Mouse (Mus musculus) brown adipose tissue, adult 24 weeks (tissue): Measurements from ENCODE around the gene Jun. TPM values are rescaled to one million over a fixed set of nuclear protein-coding genes. Genes with fewer than 3 reads are reported as not detected.

ENCODE experiments used
- H3K27ac ChIP-seq: fragments of 200-500 bp; replicated peaks from 2 replicates; pipeline ENCODE4 v1.5.1; 2012; ENCODE audit warnings: low read depth, mild to moderate bottlenecking, low read length
- H3K4me1 ChIP-seq: fragments of 200-500 bp; 2 replicates; pipeline ENCODE4 v1.6.1; 2012; ENCODE audit warnings: low read length, mixed read lengths; ENCODE audit not compliant: control insufficient read depth, insufficient read depth, insufficient read length
- H3K4me3 ChIP-seq: fragments of 200-500 bp; 2 replicates; pipeline ENCODE4 v1.5.1; 2012; ENCODE audit warnings: low read depth, mild to moderate bottlenecking, low read length, moderate library complexity; ENCODE audit not compliant: insufficient read depth
- polyA plus RNA-seq: library from polyadenylated mRNA; stranded (reverse); fragments of >200 nt; gene quantifications from 2 replicates; pipeline ENCODE4 v1.2.4, GENCODE M21; 2012; ENCODE audit not compliant: missing spikeins, insufficient read depth, insufficient read length

Gene Jun
- polyA plus RNA-seq, 1 experiment = 91.2 TPM

DNA sequence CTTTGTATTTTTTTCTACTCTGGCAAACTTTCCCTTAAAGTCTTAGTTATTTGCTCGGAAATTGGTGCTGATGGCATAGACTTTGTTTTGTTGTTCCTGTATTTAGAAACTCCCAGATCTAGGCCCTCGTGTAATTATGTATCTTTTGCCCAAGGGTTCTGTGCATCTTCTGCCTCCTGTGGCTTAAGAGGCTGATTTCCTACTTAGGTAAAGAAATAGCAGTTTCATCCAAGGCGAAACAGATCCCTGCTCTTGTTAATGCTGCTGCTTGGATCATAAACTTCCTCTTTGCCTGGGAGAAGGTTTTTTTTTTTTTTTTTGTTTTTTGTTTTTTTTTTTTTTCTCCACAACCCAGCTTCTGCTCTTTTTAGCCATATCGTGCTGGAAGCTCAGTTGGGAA, 2.3 kb upstream of the Jun start:
- 0 out of 2 replicates have a peak overlapping the region, but pooled peaks have one; percentile 3 for H3K27ac ChIP-seq
- peaks cover 6% of the 10 kb centered on the region; the same call in 1 of the 2 replicates for H3K4me1 ChIP-seq
- H3K4me3 ChIP-seq = no peak overlapping the region

DNA sequence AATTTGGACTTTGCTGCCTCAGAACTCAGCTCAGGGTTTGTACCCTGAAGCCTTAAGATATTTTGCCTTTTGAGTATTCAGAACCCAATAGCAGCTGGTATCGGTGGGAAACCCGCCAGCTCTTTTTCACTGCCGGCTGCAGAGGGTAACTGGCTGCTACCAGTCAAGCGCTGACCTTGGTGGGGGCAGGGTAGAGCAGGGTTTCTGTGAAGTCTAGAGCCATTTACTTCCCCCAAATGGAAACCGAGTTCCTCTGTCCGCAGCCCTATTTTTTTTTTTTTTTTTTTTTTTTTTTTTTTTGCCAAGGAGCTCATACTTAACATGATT, 1.7 kb upstream of the Jun start:
- Histone ChIP-seq H3K4me1 (peaks cover 6% of the 10 kb centered on the region; the same call in 1 of the 2 replicates), H3K27ac (peak overlapping the region; percentile 91), H3K4me3 (peak overlapping the region; percentile 76)

DNA sequence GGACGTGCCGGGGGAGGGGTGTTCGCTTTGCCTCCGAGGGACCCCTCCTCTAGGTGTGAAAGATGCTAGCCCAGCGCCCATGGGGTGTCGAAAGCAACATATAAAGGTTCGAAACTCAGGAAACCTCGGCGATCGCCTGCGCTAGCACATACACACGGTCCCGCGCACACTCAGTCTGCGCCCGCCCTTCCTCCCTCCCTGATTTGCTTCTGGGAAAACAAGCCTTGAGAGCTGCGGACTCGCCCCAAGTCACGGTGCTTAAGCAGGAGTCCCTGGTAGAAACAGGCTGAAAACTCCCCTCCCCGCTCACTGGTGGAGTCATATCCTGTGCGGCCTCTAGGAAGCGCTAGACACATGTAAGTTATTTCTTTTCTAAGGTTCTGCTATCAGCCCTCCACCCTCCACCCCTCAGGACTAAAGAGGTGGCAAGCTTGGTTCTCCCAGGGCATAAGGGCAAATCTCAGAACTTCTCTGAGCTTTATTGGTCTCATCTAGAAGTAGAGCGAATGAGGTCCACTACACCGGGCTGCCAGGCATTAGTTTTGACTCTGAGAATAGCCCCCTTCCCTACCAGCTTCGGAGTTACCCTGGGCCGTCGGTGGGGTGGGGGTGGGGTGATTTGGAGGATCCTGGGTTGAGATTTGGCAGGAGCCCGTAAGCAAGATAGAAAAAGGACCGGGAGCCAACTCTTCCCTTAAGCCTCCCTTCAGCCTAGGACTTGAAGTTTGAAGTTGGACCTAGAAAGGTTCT, 1.2 kb upstream of the Jun start:
- Histone ChIP-seq H3K27ac (peak overlapping the region; percentile 99), H3K4me1 (peaks cover 6% of the 10 kb centered on the region; the same call in 1 of the 2 replicates), H3K4me3 (peak overlapping the region; percentile 76)

DNA sequence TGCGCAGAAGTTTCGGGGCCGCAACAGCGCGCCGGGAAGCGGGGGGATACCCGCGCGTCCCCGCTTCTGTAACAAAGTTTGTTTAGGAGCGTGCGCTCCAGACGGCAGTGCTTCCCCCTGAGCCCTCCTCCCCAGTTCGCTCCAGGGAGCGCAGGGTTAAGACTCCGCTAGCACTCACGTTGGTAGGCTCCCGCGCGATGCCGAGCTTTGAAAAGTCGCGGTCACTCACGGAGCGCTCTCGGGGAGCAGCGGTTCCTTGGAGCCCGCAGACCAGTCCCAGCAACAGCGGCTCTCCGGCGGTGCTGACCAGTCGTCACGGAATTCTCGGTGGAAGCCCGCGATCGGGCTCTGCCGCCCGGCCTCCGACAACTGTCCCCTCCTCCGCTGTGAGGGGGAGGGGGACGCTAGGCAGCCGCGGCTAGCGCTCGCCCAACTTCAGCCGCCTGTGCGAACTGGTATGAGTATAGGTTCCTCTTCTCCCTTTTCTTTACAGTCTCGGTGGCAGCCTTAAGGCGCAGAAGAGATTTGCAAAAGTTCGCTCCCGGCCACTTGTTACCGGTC, 631 bp downstream of the Jun start:
- H3K27ac ChIP-seq = peak overlapping the region; percentile 97
- peak overlapping the region; percentile 100 for H3K4me3 ChIP-seq
- H3K4me1 ChIP-seq = peaks cover 4% of the 10 kb centered on the region; the same call in 1 of the 2 replicates

DNA sequence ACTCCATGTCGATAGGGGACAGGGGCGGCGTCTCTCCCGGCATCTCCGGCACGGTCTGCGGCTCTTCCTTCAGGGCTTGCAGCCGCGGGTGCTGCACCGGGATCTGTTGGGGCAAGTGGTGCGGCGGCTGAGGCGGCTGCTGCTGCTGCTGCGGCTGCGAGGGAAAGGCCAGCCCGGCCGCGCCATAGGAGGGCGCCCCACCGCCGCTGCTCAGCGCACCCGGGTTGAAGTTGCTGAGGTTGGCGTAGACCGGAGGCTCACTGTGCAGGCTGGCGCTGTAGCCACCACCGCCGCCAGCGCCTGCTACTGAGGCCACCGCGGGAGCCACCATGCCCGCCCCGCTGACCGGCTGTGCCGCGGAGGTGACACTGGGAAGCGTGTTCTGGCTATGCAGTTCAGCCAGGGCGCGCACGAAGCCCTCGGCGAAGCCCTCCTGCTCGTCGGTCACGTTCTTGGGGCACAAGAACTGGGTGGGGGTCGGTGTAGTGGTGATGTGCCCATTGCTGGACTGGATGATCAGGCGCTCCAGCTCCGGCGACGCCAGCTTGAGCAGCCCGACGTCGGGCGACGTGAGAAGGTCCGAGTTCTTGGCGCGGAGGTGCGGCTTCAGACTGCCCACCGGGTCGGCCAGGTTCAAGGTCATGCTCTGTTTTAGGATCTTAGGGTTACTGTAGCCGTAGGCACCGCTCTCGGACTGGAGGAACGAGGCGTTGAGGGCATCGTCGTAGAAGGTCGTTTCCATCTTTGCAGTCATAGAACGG, 1.3 kb downstream of the Jun start:
- peak overlapping the region; percentile 97 for H3K27ac ChIP-seq
- peak overlapping the region; percentile 100 for H3K4me3 ChIP-seq
- peaks cover 4% of the 10 kb centered on the region; the same call in 1 of the 2 replicates for H3K4me1 ChIP-seq

DNA sequence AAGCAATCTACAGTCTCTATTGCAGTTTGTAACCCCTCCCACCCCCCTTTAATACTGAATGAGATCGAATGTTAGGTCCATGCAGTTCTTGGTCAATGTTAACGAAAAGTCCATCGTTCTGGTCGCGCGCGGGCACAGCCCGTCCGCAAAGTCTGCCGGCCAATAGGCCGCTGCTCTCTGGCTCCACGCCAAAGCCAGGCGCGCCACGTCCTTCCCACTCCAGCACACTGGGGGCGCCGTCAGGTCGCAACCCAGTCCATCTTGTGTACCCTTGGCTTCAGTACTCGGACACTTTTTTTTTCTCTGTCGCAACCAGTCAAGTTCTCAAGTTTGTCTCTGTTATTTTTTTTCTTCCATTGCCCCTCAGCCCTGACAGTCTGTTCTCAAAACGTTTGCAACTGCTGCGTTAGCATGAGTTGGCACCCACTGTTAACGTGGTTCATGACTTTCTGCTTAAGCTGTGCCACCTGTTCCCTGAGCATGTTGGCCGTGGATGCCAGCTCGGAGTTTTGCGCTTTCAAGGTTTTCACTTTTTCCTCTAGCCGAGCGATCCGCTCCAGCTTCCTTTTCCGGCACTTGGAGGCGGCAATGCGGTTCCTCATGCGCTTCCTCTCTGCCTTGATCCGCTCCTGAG, 2.0 kb downstream of the Jun start:
- Histone ChIP-seq H3K4me1 (no peaks in the 10 kb centered on the region; the same call in 1 of the 2 replicates), H3K27ac (peak overlapping the region; percentile 97), H3K4me3 (peak overlapping the region; percentile 100)

DNA sequence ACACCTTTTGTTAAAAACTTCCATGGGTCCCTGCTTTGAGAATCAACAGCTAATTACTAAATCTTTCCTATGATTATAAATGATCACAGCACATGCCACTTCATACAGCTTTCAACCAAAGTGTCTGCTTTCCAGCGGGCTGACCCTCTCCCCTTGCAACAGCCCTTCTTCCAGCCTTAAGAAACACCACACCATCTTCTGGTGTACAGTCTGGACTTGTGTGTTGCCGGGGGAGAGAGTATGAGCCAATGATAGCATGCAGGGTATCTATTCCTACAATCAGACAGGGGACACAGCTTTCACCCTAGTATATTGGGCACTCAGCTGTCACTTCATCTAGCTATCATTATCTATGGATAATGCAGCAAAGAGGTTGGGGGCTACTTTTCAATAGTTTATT, 2.9 kb downstream of the Jun start:
- H3K4me1 ChIP-seq = no peaks in the 10 kb centered on the region
- no peak overlapping the region for H3K27ac ChIP-seq
- H3K4me3 ChIP-seq = peak overlapping the region; percentile 57

DNA sequence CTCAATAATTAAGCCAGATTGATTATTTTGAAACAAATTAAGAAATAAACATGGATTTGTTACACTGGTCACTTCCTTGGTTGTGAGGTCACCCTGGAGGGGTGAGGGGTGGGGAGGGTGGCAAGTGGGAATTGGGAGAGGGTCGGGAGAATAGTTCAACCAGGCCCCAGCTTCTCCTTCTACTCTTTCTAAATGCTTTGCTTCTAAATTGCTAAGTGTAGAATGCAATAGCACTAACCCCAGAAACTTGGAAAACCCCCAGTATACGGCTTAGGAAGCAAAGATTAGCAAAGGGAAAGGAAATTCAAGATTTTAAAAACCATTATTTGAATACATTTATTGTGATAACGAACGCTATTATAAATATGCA, 3.3 kb downstream of the Jun start:
- H3K4me3 ChIP-seq = no peak overlapping the region; the same call in 1 of the 2 replicates

DNA sequence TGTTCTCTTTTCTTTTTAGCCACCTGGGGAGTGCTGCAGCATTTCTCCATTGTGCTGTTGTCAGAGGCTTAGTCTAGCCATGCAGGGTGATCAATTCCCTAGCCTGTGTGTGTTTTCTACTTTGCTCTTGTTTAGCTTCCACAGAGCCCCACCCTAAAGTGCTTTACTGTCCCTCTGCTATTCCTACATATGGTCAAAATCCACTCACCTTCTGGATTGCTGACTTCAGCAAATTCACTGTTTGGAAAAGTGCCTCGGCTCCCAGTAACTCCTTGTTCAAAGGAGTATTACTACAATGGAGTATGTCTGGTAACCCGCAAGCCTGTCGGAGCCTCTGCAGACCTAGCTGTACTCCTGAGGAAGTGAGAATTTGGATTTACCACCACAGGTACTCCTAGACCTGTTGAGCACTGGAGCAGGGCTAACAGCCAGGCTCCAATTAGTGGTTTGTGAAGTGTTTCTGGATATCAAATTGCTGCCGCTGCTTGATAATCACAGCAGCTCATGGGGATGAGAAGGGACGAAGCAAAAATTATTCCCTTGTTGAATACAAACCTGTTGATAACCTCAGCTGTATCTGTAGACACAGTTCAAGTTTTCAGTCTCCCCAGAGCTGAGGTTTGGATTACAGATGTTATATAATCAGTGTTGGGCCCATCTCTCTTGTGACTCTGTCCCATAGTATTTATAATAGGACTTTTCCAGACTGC, 3.8 kb downstream of the Jun start:
- no peak overlapping the region for H3K27ac ChIP-seq
- H3K4me3 ChIP-seq = 0 out of 2 replicates have a peak overlapping the region, but pooled peaks have one; percentile 7
- H3K4me1 ChIP-seq = no peaks in the 10 kb centered on the region

More for the DNA sequence above, 3.3 kb downstream of the Jun start:
- Histone ChIP-seq H3K4me1 (no peaks in the 10 kb centered on the region), H3K27ac (no peak overlapping the region)

DNA sequence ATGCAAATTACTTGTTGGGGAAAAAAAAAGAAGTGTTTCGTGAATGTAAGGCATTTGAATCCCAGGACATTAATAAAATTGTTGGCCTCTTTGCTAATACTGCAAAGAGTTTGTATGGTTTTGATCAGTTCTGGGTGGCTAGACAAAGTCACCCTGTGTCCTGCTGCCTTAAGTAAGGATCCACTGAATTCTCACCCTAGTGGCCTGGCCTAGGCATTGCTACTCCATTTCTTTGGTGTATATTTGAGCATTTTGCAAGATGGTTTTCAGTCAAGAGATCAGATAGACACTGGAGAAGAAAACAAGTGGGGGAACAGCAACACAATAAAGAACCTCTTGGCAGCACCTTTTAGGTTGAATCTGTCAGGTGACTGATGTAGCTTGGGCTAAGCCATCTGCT, 6.9 kb downstream of the Jun start:
- Histone ChIP-seq H3K27ac (no peak overlapping the region), H3K4me3 (no peak overlapping the region)

DNA sequence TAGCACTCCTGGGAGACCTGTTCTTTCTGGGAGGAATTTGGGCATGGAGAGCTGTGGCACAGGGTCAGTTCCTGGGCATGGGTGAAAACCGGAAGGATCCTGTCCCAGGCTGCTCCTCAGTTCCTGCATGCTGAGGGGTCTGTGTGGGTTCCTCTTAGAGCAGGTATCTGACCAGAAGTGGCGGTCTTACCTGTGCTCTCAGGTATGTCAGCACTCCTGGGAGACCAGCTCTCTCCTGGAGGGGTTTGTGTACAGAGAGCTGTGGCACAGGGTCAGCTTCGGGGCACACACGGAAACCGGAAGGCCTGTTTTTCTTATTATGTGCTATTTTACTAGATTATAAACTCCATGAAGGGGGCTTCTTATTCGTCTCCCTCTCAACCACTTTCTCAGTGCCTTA, 7.3 kb downstream of the Jun start:
- Histone ChIP-seq H3K4me3 (no peak overlapping the region), H3K4me1 (no peaks in the 10 kb centered on the region), H3K27ac (no peak overlapping the region)

More for the DNA sequence above, 6.9 kb downstream of the Jun start:
- H3K4me1 ChIP-seq = no peaks in the 10 kb centered on the region

DNA sequence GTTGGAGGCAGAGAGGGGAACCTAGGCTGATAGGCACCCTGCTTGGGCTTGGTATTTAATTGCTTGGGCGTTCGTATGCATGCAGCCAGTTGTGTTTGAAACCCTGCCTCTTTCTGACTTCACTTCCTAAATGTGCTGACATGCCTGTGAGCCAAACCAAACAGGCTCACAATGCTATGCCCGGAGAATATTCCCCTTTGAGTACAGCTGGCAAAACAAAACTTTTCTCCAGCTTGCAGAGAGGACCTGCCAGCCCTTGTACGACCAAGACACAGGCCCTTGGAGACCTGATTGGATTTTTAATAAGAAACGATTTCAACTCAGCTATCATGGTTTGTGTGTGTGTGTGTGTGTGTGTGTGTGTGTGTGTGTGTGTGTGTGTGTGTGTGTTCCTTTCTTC, 14.0 kb downstream of the Jun start:
- Histone ChIP-seq H3K4me1 (no peaks in the 10 kb centered on the region), H3K27ac (peak overlapping the region; percentile 30; the same call in 1 of the 2 replicates), H3K4me3 (no peak overlapping the region)

DNA sequence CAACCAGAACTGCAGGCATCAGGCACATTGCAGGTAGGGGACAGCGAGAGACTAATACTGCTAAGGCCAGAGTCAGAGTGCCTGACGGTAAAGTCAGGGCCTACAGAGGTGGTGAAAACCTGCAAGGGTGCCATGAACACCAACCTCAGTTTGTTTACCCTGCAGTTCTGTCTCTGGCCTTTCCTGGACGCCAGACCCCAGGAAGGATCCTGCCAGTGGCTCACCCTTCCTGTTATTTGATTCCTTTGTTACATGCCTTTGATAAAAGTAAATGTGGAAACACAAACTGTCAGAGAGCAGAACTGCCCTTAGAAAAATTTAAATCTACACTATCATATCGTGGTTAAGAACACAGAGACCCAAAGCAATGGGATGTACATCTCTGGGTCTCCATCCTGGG, 20.9 kb downstream of the Jun start:
- H3K27ac ChIP-seq = no peak overlapping the region
- no peak overlapping the region for H3K4me3 ChIP-seq
- H3K4me1 ChIP-seq = no peaks in the 10 kb centered on the region

DNA sequence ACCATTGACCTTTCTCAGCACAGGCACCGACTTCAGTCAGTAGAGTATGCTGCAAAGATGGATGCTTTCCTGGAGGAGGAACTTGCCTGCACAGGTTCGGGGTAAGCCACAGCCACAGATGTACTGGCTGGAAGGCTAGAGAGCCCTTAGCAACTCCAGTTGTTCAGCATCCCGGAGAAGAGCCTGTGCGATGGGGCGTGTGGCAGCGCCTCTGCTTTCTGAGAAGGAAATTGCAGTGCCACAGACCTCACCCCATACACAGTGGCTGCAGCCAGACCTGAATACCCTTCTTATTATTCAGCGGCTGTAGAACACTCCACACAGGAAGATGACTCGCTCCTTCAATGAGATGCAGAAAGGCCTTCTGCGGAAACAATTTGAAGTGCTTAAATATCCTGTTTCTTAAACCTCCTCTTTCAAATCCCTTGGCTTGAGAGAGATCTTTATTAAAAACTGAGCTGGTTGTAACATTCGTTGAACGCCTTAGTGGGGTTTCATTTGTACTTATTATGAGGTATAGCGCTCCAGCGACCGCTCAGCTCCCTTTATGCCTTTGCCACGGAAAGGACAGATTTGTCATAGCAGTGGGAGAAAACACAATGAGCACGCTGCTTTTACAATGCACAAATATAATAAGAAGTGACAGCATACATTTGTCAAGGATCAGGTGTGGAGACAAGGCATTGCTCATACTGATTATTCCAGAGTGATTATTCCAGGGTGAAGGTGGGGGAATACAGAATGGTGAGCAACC, 26.0 kb downstream of the Jun start:
- Histone ChIP-seq H3K4me3 (no peak overlapping the region), H3K27ac (no peak overlapping the region), H3K4me1 (no peaks in the 10 kb centered on the region)
